Mouse (Mus musculus) heart, postnatal 10 days (tissue): ENCODE measurements around the gene Slc15a1. TPM values are rescaled to one million over a fixed set of nuclear protein-coding genes. Genes with fewer than 3 reads are reported as not detected.

Source experiments
- DNase-seq, 2 experiments: peaks; one replicate each; pipeline ENCODE4 v3.0.0; 2021
- intact Hi-C: fragments of 180-260 bp; cut with DNase I; formaldehyde crosslinking; loops from one replicate; pipeline ENCODE4 v1.15.1; 2025
- total RNA-seq, 2 experiments: library from RNA; stranded (reverse); gene quantifications; 2 replicates each; pipeline ENCODE4 v1.2.3; 2021

The Slc15a1 gene
- not detected for total RNA-seq

GRCm38 (mm10) chr14:121504781-121505484 lies at the start of gene Slc15a1:
Gene Slc15a1 (minus strand): TSS chr14:121505252.
- intact Hi-C loops: no loop called here
- no peak for DNase-seq

- no peak for DNase-seq
- intact Hi-C loops: no loop called here
Observed at GRCm38 (mm10) chr14:121553785-121554184, 48.7 kb upstream of the Slc15a1 start.

- no peak for DNase-seq
- intact Hi-C loops: no loop called here
Observed at GRCm38 (mm10) chr14:121552586-121552985, 47.5 kb upstream of the Slc15a1 start.

GRCm38 (mm10) chr14:121549834-121550233 lies 44.8 kb upstream of the Slc15a1 start:
- intact Hi-C loops: no loop called here
- no peak for DNase-seq

- intact Hi-C loops: no loop called here
- DNase-seq: peak in 1 of 2 experiments; percentile 13
Observed at GRCm38 (mm10) chr14:121547745-121548144, 42.7 kb upstream of the Slc15a1 start.

- no peak for DNase-seq
- intact Hi-C loops: no loop called here
Observed at GRCm38 (mm10) chr14:121546621-121547020, 41.6 kb upstream of the Slc15a1 start.

- intact Hi-C loops: no loop called here
Observed at GRCm38 (mm10) chr14:121545551-121546331, 40.7 kb upstream of the Slc15a1 start.

GRCm38 (mm10) chr14:121541262-121541661 lies 36.2 kb upstream of the Slc15a1 start:
- intact Hi-C loops: no loop called here
- no peak for DNase-seq

More at GRCm38 (mm10) chr14:121545551-121546331, 40.7 kb upstream of the Slc15a1 start:
- DNase-seq: no peak

- no peak for DNase-seq
- intact Hi-C loops: no loop called here
Observed at GRCm38 (mm10) chr14:121534501-121534900, 29.4 kb upstream of the Slc15a1 start.

GRCm38 (mm10) chr14:121530853-121531252 lies 25.8 kb upstream of the Slc15a1 start:
- intact Hi-C loops: no loop called here
- no peak for DNase-seq

GRCm38 (mm10) chr14:121527883-121528282 lies 22.8 kb upstream of the Slc15a1 start:
- intact Hi-C loops: no loop called here
- no peak for DNase-seq

GRCm38 (mm10) chr14:121527201-121527600 lies 22.1 kb upstream of the Slc15a1 start:
- DNase-seq: no peak
- intact Hi-C loops: no loop called here

GRCm38 (mm10) chr14:121521709-121522108 lies 16.7 kb upstream of the Slc15a1 start:
- intact Hi-C loops: no loop called here
- DNase-seq: peak; percentile 59 to 69

- no peak for DNase-seq
- intact Hi-C loops: no loop called here
Observed at GRCm38 (mm10) chr14:121516881-121517280, 11.8 kb upstream of the Slc15a1 start.

- no peak for DNase-seq
- intact Hi-C loops: no loop called here
Observed at GRCm38 (mm10) chr14:121508929-121509328, 3.9 kb upstream of the Slc15a1 start.

GRCm38 (mm10) chr14:121506336-121506735 lies 1.3 kb upstream of the Slc15a1 start:
- intact Hi-C loops: no loop called here
- peak in 1 of 2 experiments; percentile 7 for DNase-seq

- no peak for DNase-seq
- intact Hi-C loops: no loop called here
Observed at GRCm38 (mm10) chr14:121505485-121505860, 421 bp upstream of the Slc15a1 start.

- intact Hi-C loops: no loop called here
- DNase-seq: no peak
Observed at GRCm38 (mm10) chr14:121500577-121500976, 4.5 kb downstream of the Slc15a1 start.

- intact Hi-C loops: no loop called here
- no peak for DNase-seq
Observed at GRCm38 (mm10) chr14:121499769-121500168, 5.3 kb downstream of the Slc15a1 start.

GRCm38 (mm10) chr14:121497800-121498199 lies 7.3 kb downstream of the Slc15a1 start:
- intact Hi-C loops: no loop called here
- DNase-seq: no peak

- intact Hi-C loops: no loop called here
- no peak for DNase-seq
Observed at GRCm38 (mm10) chr14:121495741-121496140, 9.3 kb downstream of the Slc15a1 start.

GRCm38 (mm10) chr14:121495120-121495519 lies 9.9 kb downstream of the Slc15a1 start:
- intact Hi-C loops: no loop called here
- no peak for DNase-seq
